Mouse (Mus musculus): ENCODE measurements around the gene Bcas3. TPM values are rescaled to one million over a fixed set of nuclear protein-coding genes. Genes with fewer than 3 reads are reported as not detected.

Gene Bcas3
- polyA plus RNA-seq, 1 experiment from 2014 or later, result 30.6 TPM

GRCm38 (mm10) chr11:85844971-85845370, 492.0 kb downstream of the Bcas3 start:
- Histone ChIP-seq H3K27me3 (ENCODE audit: control insufficient read depth, insufficient read depth, low read length) (peaks cover 13% of the 10 kb centered on the region), H3K4me2 (replicated peaks; ENCODE audit: low read depth, low read length) (peak overlapping the region; percentile 78), H3K4me1 (ENCODE audit: control insufficient read depth, insufficient read depth, low read length) (peaks cover 25% of the 10 kb centered on the region), H3K9me3 (ENCODE audit: control insufficient read depth, low read length) (no peaks in the 10 kb centered on the region), H3K9ac (ENCODE audit: low read depth, low read length) (peak overlapping the region; percentile 58; the same call in 1 of the 2 replicates), H3K4me3 (ENCODE audit: low read length) (peak overlapping the region; percentile 52), H3K36me3 (ENCODE audit: control insufficient read depth, insufficient read depth, low read length) (peaks cover 15% of the 10 kb centered on the region; the same call in 1 of the 2 replicates), H3K27ac (ENCODE audit: low read depth, low read length) (peak overlapping the region; percentile 87; the same call in 1 of the 2 replicates)
- 27% methylated on average over 5 of the region's 5 CpGs for WGBS
- ATAC-seq (ENCODE audit: low FRiP score, low TSS enrichment), result no peak

GRCm38 (mm10) chr11:85845921-85846320, 493.0 kb downstream of the Bcas3 start:
- peaks cover 20% of the 10 kb centered on the region for H3K4me1 ChIP-seq (ENCODE audit: control insufficient read depth, insufficient read depth, low read length)
- no peak overlapping the region for H3K4me2 ChIP-seq (replicated peaks; ENCODE audit: low read depth, low read length)
- H3K36me3 ChIP-seq (ENCODE audit: control insufficient read depth, insufficient read depth, low read length), result peaks cover 8% of the 10 kb centered on the region; the same call in 1 of the 2 replicates
- H3K27ac ChIP-seq (ENCODE audit: low read depth, low read length), result peak overlapping the region; percentile 32; the same call in 1 of the 2 replicates
- H3K4me3 ChIP-seq (ENCODE audit: low read length), result no peak overlapping the region
- 34% methylated on average over 5 of the region's 5 CpGs for WGBS
- no peak for ATAC-seq (ENCODE audit: low FRiP score, low TSS enrichment)
- H3K27me3 ChIP-seq (ENCODE audit: control insufficient read depth, insufficient read depth, low read length), result peaks cover 3% of the 10 kb centered on the region
- no peak overlapping the region for H3K9ac ChIP-seq (ENCODE audit: low read depth, low read length)
- H3K9me3 ChIP-seq (ENCODE audit: control insufficient read depth, low read length), result no peaks in the 10 kb centered on the region

GRCm38 (mm10) chr11:85846509-85846908, 493.5 kb downstream of the Bcas3 start:
- Histone ChIP-seq H3K4me2 (replicated peaks; ENCODE audit: low read depth, low read length) (no peak overlapping the region), H3K36me3 (ENCODE audit: control insufficient read depth, insufficient read depth, low read length) (0 out of 2 replicates have a peak, but pooled peaks cover 4% of the 10 kb centered on the region), H3K9ac (ENCODE audit: low read depth, low read length) (no peak overlapping the region), H3K27ac (ENCODE audit: low read depth, low read length) (no peak overlapping the region), H3K9me3 (ENCODE audit: control insufficient read depth, low read length) (no peaks in the 10 kb centered on the region), H3K27me3 (ENCODE audit: control insufficient read depth, insufficient read depth, low read length) (no peaks in the 10 kb centered on the region), H3K4me3 (ENCODE audit: low read length) (no peak overlapping the region), H3K4me1 (ENCODE audit: control insufficient read depth, insufficient read depth, low read length) (peaks cover 16% of the 10 kb centered on the region)
- no peak for ATAC-seq (ENCODE audit: low FRiP score, low TSS enrichment)
- 38% methylated on average over 4 of the region's 4 CpGs for WGBS

- H3K27me3 ChIP-seq (ENCODE audit: control insufficient read depth, insufficient read depth, low read length), result no peaks in the 10 kb centered on the region
- H3K4me2 ChIP-seq (replicated peaks; ENCODE audit: low read depth, low read length), result peak overlapping the region; percentile 48
- H3K4me1 ChIP-seq (ENCODE audit: control insufficient read depth, insufficient read depth, low read length), result peaks cover 6% of the 10 kb centered on the region
- H3K36me3 ChIP-seq (ENCODE audit: control insufficient read depth, insufficient read depth, low read length), result no peaks in the 10 kb centered on the region
- H3K27ac ChIP-seq (ENCODE audit: low read depth, low read length), result no peak overlapping the region
- peak overlapping the region; percentile 25; the same call in 1 of the 2 replicates for H3K4me3 ChIP-seq (ENCODE audit: low read length)
- ATAC-seq (ENCODE audit: low FRiP score, low TSS enrichment), result peak; percentile 56; the same call in 1 of the 2 replicates
- H3K9me3 ChIP-seq (ENCODE audit: control insufficient read depth, low read length), result no peaks in the 10 kb centered on the region
- H3K9ac ChIP-seq (ENCODE audit: low read depth, low read length), result no peak overlapping the region; the same call in none of the 2 replicates
- 2% methylated on average over 21 of the region's 21 CpGs for WGBS
Measured at GRCm38 (mm10) chr11:85849037-85849436, 496.1 kb downstream of the Bcas3 start.

GRCm38 (mm10) chr11:85850233-85850632, 497.3 kb downstream of the Bcas3 start, which contains the start of gene Gm11444:
Gm11444 (minus strand) TSS chr11:85850333.
- peaks cover 1% of the 10 kb centered on the region for H3K4me1 ChIP-seq (ENCODE audit: control insufficient read depth, insufficient read depth, low read length)
- no peaks in the 10 kb centered on the region for H3K36me3 ChIP-seq (ENCODE audit: control insufficient read depth, insufficient read depth, low read length)
- H3K9ac ChIP-seq (ENCODE audit: low read depth, low read length), result no peak within 1 kb of the TSS
- no peaks in the 10 kb centered on the region for H3K27me3 ChIP-seq (ENCODE audit: control insufficient read depth, insufficient read depth, low read length)
- H3K4me2 ChIP-seq (replicated peaks; ENCODE audit: low read depth, low read length), result peak within 1 kb of the TSS; percentile 48; the same call in 1 of the 2 replicates
- no peak within 1 kb of the TSS for H3K27ac ChIP-seq (ENCODE audit: low read depth, low read length)
- H3K4me3 ChIP-seq (ENCODE audit: low read length), result no peak within 1 kb of the TSS
- 87% methylated on average over 6 of the region's 6 CpGs for WGBS
- no peaks in the 10 kb centered on the region for H3K9me3 ChIP-seq (ENCODE audit: control insufficient read depth, low read length)
- no peak for ATAC-seq (ENCODE audit: low FRiP score, low TSS enrichment)

GRCm38 (mm10) chr11:85850758-85851157, 497.8 kb downstream of the Bcas3 start:
- no peak overlapping the region for H3K27ac ChIP-seq (ENCODE audit: low read depth, low read length)

GRCm38 (mm10) chr11:85857997-85858698, 505.2 kb downstream of the Bcas3 start:
- Histone ChIP-seq H3K36me3 (ENCODE audit: control insufficient read depth, insufficient read depth, low read length) (no peaks in the 10 kb centered on the region), H3K4me3 (ENCODE audit: low read length) (no peak overlapping the region), H3K27me3 (ENCODE audit: control insufficient read depth, insufficient read depth, low read length) (no peaks in the 10 kb centered on the region), H3K9ac (ENCODE audit: low read depth, low read length) (no peak overlapping the region), H3K4me2 (replicated peaks; ENCODE audit: low read depth, low read length) (no peak overlapping the region), H3K9me3 (ENCODE audit: control insufficient read depth, low read length) (no peaks in the 10 kb centered on the region), H3K27ac (ENCODE audit: low read depth, low read length) (no peak overlapping the region), H3K4me1 (ENCODE audit: control insufficient read depth, insufficient read depth, low read length) (no peaks in the 10 kb centered on the region)
- WGBS, result 25% methylated on average over 6 of the region's 6 CpGs
- ATAC-seq (ENCODE audit: low FRiP score, low TSS enrichment), result no peak

More at GRCm38 (mm10) chr11:85850758-85851157, 497.8 kb downstream of the Bcas3 start:
- no peak overlapping the region for H3K4me3 ChIP-seq (ENCODE audit: low read length)
- WGBS, result 53% methylated on average over 6 of the region's 6 CpGs
- no peaks in the 10 kb centered on the region for H3K36me3 ChIP-seq (ENCODE audit: control insufficient read depth, insufficient read depth, low read length)
- no peaks in the 10 kb centered on the region for H3K27me3 ChIP-seq (ENCODE audit: control insufficient read depth, insufficient read depth, low read length)
- no peak overlapping the region for H3K9ac ChIP-seq (ENCODE audit: low read depth, low read length)
- no peak overlapping the region for H3K4me2 ChIP-seq (replicated peaks; ENCODE audit: low read depth, low read length)
- ATAC-seq (ENCODE audit: low FRiP score, low TSS enrichment), result no peak
- no peaks in the 10 kb centered on the region for H3K9me3 ChIP-seq (ENCODE audit: control insufficient read depth, low read length)
- H3K4me1 ChIP-seq (ENCODE audit: control insufficient read depth, insufficient read depth, low read length), result no peaks in the 10 kb centered on the region; the same call in 1 of the 2 replicates

- WGBS, result 42% methylated on average over 7 of the region's 7 CpGs
- Histone ChIP-seq H3K9ac (ENCODE audit: low read depth, low read length) (no peak overlapping the region), H3K27ac (ENCODE audit: low read depth, low read length) (no peak overlapping the region), H3K4me3 (ENCODE audit: low read length) (no peak overlapping the region), H3K36me3 (ENCODE audit: control insufficient read depth, insufficient read depth, low read length) (no peaks in the 10 kb centered on the region), H3K9me3 (ENCODE audit: control insufficient read depth, low read length) (no peaks in the 10 kb centered on the region), H3K4me1 (ENCODE audit: control insufficient read depth, insufficient read depth, low read length) (no peaks in the 10 kb centered on the region), H3K4me2 (replicated peaks; ENCODE audit: low read depth, low read length) (no peak overlapping the region), H3K27me3 (ENCODE audit: control insufficient read depth, insufficient read depth, low read length) (no peaks in the 10 kb centered on the region)
- ATAC-seq (ENCODE audit: low FRiP score, low TSS enrichment), result no peak
Measured at GRCm38 (mm10) chr11:85864363-85864762, 511.4 kb downstream of the Bcas3 start.

All from kidney, embryonic 14.5 days (tissue).